Mouse (Mus musculus) heart, embryonic 12.5 days (tissue): ENCODE results near the gene Pola1. TPM values are rescaled to one million over a fixed set of nuclear protein-coding genes. Genes with fewer than 3 reads are reported as not detected.
"Not testable (repeated sequence)": the region's sequence is repeated elsewhere in the genome, so short reads cannot be mapped to it uniquely, and the experiment has no call there.

ENCODE experiments used
- ATAC-seq: fragments of 200-750 bp; cut with Nextera tagmentation; 2 replicates; pipeline ENCODE4 v1.8.0; 2017; ENCODE audit warnings: moderate TSS enrichment, moderate library complexity; ENCODE audit not compliant: insufficient number of reproducible peaks, low FRiP score
- H3K27ac ChIP-seq: fragments of 300-500 bp; sonication (generic); 2 replicates; pipeline ENCODE4 v1.5.1; 2016; ENCODE audit warnings: mild to moderate bottlenecking, moderate library complexity; ENCODE audit not compliant: poor library complexity, severe bottlenecking
- H3K27me3 ChIP-seq: fragments of 300-500 bp; sonication (generic); replicated peaks from 2 replicates; pipeline ENCODE4 v1.6.1; 2016; ENCODE audit warnings: mild to moderate bottlenecking, moderate library complexity
- H3K36me3 ChIP-seq: fragments of 300-500 bp; sonication (generic); 2 replicates; pipeline ENCODE4 v1.6.1; 2016; ENCODE audit warnings: mild to moderate bottlenecking, moderate library complexity
- H3K4me1 ChIP-seq: fragments of 300-500 bp; sonication (generic); replicated peaks from 2 replicates; pipeline ENCODE4 v1.6.1; 2016; ENCODE audit warnings: mild to moderate bottlenecking
- H3K4me2 ChIP-seq: fragments of 300-500 bp; sonication (generic); 2 replicates; pipeline ENCODE4 v1.6.1; 2016; ENCODE audit warnings: mild to moderate bottlenecking, moderate library complexity
- H3K4me3 ChIP-seq: fragments of 300-500 bp; sonication (generic); 2 replicates; pipeline ENCODE4 v1.5.1; 2016; ENCODE audit warnings: mild to moderate bottlenecking
- H3K9ac ChIP-seq: fragments of 300-500 bp; sonication (generic); 2 replicates; pipeline ENCODE4 v1.6.1; 2016; ENCODE audit warnings: mild to moderate bottlenecking, moderate library complexity
- H3K9me3 ChIP-seq: fragments of 300-500 bp; sonication (generic); replicated peaks from 2 replicates; pipeline ENCODE4 v1.6.1; 2016; ENCODE audit warnings: mild to moderate bottlenecking, moderate library complexity
- WGBS: fragments of 180-500 bp; shearing (Covaris S2); methylation state at CpG from one replicate; pipeline ENCODE4 v1.1.7; 2016; 5-methylcytosine and 5-hydroxymethylcytosine counted together
- polyA plus RNA-seq: library from polyadenylated mRNA; unstranded; fragments of >200 nt; fragmentation: Nextera tagmentation; extraction: Ambion mirVana; gene quantifications from 2 replicates; pipeline ENCODE4 v1.2.1, GENCODE M21; 2016

The Pola1 gene
- polyA plus RNA-seq, 1 experiment from 2014 or later: 14.8 TPM

GRCm38 (mm10) chrX:93428956-93429737, 202.8 kb downstream of the Pola1 start:
- no peak for ATAC-seq
- H3K27me3 ChIP-seq: no peaks in the 10 kb centered on the region
- H3K4me1 ChIP-seq: no peaks in the 10 kb centered on the region
- no peaks in the 10 kb centered on the region for H3K36me3 ChIP-seq
- WGBS: 81% methylated on average over 9 of the region's 9 CpGs
- no peaks in the 10 kb centered on the region for H3K9me3 ChIP-seq
- H3K4me2 ChIP-seq: no peak overlapping the region
- no peak overlapping the region for H3K9ac ChIP-seq
- H3K4me3 ChIP-seq: no peak overlapping the region
- H3K27ac ChIP-seq: no peak overlapping the region

- H3K4me3 ChIP-seq, ATAC-seq, H3K9me3 ChIP-seq: not testable (repeated sequence)
These were observed 231.1 kb downstream of the Pola1 start for GRCm38 (mm10) chrX:93400871-93401270.

GRCm38 (mm10) chrX:93397089-93397488, 234.9 kb downstream of the Pola1 start:
- no peak overlapping the region for H3K4me2 ChIP-seq
- H3K36me3 ChIP-seq: no peaks in the 10 kb centered on the region
- WGBS: 39% methylated on average over 3 of the region's 3 CpGs
- no peak overlapping the region for H3K9ac ChIP-seq
- H3K9me3 ChIP-seq: no peaks in the 10 kb centered on the region
- H3K4me3 ChIP-seq: no peak overlapping the region
- peak; percentile 74 for ATAC-seq
- no peak overlapping the region for H3K27ac ChIP-seq
- H3K4me1 ChIP-seq: no peaks in the 10 kb centered on the region
- no peaks in the 10 kb centered on the region for H3K27me3 ChIP-seq

More at GRCm38 (mm10) chrX:93400871-93401270, 231.1 kb downstream of the Pola1 start:
- not testable (repeated sequence) for H3K9ac ChIP-seq, H3K27me3 ChIP-seq, H3K27ac ChIP-seq, H3K36me3 ChIP-seq, H3K4me1 ChIP-seq, H3K4me2 ChIP-seq

- ATAC-seq: no peak
- Histone ChIP-seq H3K4me1 (no peaks in the 10 kb centered on the region), H3K4me2 (no peak overlapping the region), H3K4me3 (no peak overlapping the region), H3K9ac (no peak overlapping the region), H3K9me3 (no peaks in the 10 kb centered on the region), H3K27ac (no peak overlapping the region), H3K36me3 (no peaks in the 10 kb centered on the region), H3K27me3 (no peaks in the 10 kb centered on the region)
- WGBS: 86% methylated on average over 9 of the region's 9 CpGs
These were observed 254.5 kb downstream of the Pola1 start for GRCm38 (mm10) chrX:93377285-93377972.

GRCm38 (mm10) chrX:93373503-93373902, 258.5 kb downstream of the Pola1 start:
- 41% methylated on average over 1 of the region's 1 CpGs for WGBS
- ATAC-seq: no peak
- H3K9ac ChIP-seq: no peak overlapping the region

GRCm38 (mm10) chrX:93369708-93370107, 262.2 kb downstream of the Pola1 start:
- Histone ChIP-seq H3K27ac (no peak overlapping the region), H3K4me2 (no peak overlapping the region), H3K9me3 (no peaks in the 10 kb centered on the region), H3K27me3 (no peaks in the 10 kb centered on the region), H3K4me3 (no peak overlapping the region), H3K9ac (no peak overlapping the region), H3K36me3 (no peaks in the 10 kb centered on the region), H3K4me1 (no peaks in the 10 kb centered on the region)
- ATAC-seq: no peak
- WGBS: 65% methylated on average over 1 of the region's 1 CpGs

More at GRCm38 (mm10) chrX:93373503-93373902, 258.5 kb downstream of the Pola1 start:
- no peaks in the 10 kb centered on the region for H3K27me3 ChIP-seq
- no peak overlapping the region for H3K4me2 ChIP-seq
- no peak overlapping the region for H3K27ac ChIP-seq
- no peaks in the 10 kb centered on the region for H3K9me3 ChIP-seq
- H3K36me3 ChIP-seq: no peaks in the 10 kb centered on the region
- H3K4me3 ChIP-seq: no peak overlapping the region
- H3K4me1 ChIP-seq: no peaks in the 10 kb centered on the region

GRCm38 (mm10) chrX:93368211-93368610, 263.7 kb downstream of the Pola1 start:
- no peaks in the 10 kb centered on the region for H3K27me3 ChIP-seq
- ATAC-seq: no peak
- H3K4me1 ChIP-seq: no peaks in the 10 kb centered on the region
- 76% methylated on average over 3 of the region's 3 CpGs for WGBS
- no peak overlapping the region for H3K4me3 ChIP-seq
- H3K27ac ChIP-seq: no peak overlapping the region
- no peaks in the 10 kb centered on the region for H3K9me3 ChIP-seq
- no peak overlapping the region for H3K4me2 ChIP-seq
- H3K36me3 ChIP-seq: no peaks in the 10 kb centered on the region
- H3K9ac ChIP-seq: no peak overlapping the region

GRCm38 (mm10) chrX:93321336-93321735, 310.6 kb downstream of the Pola1 start:
- Histone ChIP-seq H3K36me3 (no peaks in the 10 kb centered on the region), H3K4me3 (no peak overlapping the region), H3K27me3 (no peaks in the 10 kb centered on the region), H3K27ac (no peak overlapping the region), H3K4me2 (no peak overlapping the region), H3K9me3 (no peaks in the 10 kb centered on the region), H3K9ac (no peak overlapping the region), H3K4me1 (no peaks in the 10 kb centered on the region)
- ATAC-seq: no peak
- whole genome bisulfite sequencing: 78% methylated on average over 1 of the region's 1 CpGs

GRCm38 (mm10) chrX:93319979-93320378, 312.0 kb downstream of the Pola1 start:
- no peak overlapping the region for H3K4me3 ChIP-seq
- WGBS: 68% methylated on average over 2 of the region's 2 CpGs
- ATAC-seq: no peak
- no peaks in the 10 kb centered on the region for H3K36me3 ChIP-seq
- H3K4me1 ChIP-seq: no peaks in the 10 kb centered on the region
- H3K27me3 ChIP-seq: no peaks in the 10 kb centered on the region
- no peak overlapping the region for H3K27ac ChIP-seq
- no peak overlapping the region for H3K9ac ChIP-seq
- no peaks in the 10 kb centered on the region for H3K9me3 ChIP-seq
- no peak overlapping the region for H3K4me2 ChIP-seq

- ATAC-seq: no peak
- Histone ChIP-seq H3K27me3 (no peaks in the 10 kb centered on the region), H3K27ac (no peak overlapping the region), H3K4me1 (no peaks in the 10 kb centered on the region), H3K36me3 (no peaks in the 10 kb centered on the region), H3K4me3 (no peak overlapping the region), H3K4me2 (no peak overlapping the region), H3K9ac (no peak overlapping the region), H3K9me3 (no peaks in the 10 kb centered on the region)
- WGBS: 69% methylated on average over 4 of the region's 4 CpGs
These were observed 314.4 kb downstream of the Pola1 start for GRCm38 (mm10) chrX:93317577-93317976.

GRCm38 (mm10) chrX:93305780-93306179, 326.2 kb downstream of the Pola1 start:
- no peak overlapping the region for H3K4me3 ChIP-seq
- H3K27me3 ChIP-seq: peaks cover 23% of the 10 kb centered on the region
- H3K9ac ChIP-seq: no peak overlapping the region
- no peak for ATAC-seq
- H3K9me3 ChIP-seq: no peaks in the 10 kb centered on the region
- H3K27ac ChIP-seq: no peak overlapping the region
- WGBS: 78% methylated on average over 7 of the region's 7 CpGs
- H3K36me3 ChIP-seq: no peaks in the 10 kb centered on the region
- H3K4me2 ChIP-seq: no peak overlapping the region
- no peaks in the 10 kb centered on the region for H3K4me1 ChIP-seq
